Mouse (Mus musculus): Measurements from ENCODE around the gene Prdm4.

Gene Prdm4

GRCm38 (mm10) chr10:85871698-85872478 lies 45.1 kb downstream of the Prdm4 start:
- DNase-seq (ENCODE audit: low read depth, low spot score): peak; percentile 84

GRCm38 (mm10) chr10:85846105-85846862 lies 70.7 kb downstream of the Prdm4 start:
- DNase-seq (ENCODE audit: low read depth, low spot score): no peak
